Mouse (Mus musculus): Measurements from ENCODE around the gene Mad2l1bp. TPM values are rescaled to one million over a fixed set of nuclear protein-coding genes. Genes with fewer than 3 reads are reported as not detected.

The Mad2l1bp gene
- total and polyA plus RNA-seq, 3 experiments, result 9.7 to 19.3 (median 16.3) TPM

DNA sequence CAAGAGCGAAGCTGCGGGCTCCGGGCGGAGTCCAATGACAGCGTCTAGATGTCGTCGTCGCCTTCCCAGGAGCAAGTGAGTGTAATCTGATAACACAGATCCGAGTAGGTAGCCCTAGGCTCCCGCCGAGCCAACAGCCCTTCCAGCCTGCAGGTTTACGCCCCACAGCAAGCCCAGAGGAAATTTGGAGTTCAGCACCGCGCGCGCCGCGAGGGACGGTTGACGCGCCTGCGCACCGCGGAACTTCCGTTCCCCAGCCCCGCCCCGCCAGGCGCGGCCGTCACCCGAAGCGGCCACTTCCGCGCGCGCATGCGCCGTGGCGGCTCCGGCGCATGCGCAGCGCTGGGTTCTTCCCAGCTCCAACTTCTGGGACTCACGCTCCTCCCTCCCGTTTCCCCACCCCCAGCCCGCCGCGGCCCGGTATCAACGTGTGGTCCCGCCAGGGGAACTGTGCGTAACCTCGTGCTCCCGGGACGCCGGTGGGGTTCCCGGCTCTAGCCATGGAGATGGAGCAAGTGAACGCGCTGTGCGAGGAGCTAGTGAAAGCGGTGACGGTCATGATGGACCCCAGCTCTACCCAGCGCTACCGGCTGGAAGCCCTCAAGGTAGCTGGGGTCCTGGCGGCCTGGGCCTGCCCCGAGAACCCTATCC is 49.2 kb upstream of the Mad2l1bp start, which contains the start of the genes Polh and Xpo5 (continued):
- TF ChIP-seq IRF4 (IDR thresholded peaks at IDR 0.05; ENCODE audit: low read depth, low read length), result peak; percentile 55
- TF ChIP-seq BHLHE40 (IDR thresholded peaks at IDR 0.05; ENCODE audit: low read depth, low read length), result peak; percentile 36; the same call in 1 of the 2 replicates
- no peak for TF ChIP-seq RCOR1 (conservative IDR thresholded peaks at IDR 0.05; ENCODE audit: low read depth, low read length)
- no peak for TF ChIP-seq PAX5 (IDR thresholded peaks at IDR 0.05; ENCODE audit: low read length)
- no peak for TF ChIP-seq MAZ (IDR thresholded peaks at IDR 0.05; ENCODE audit: low read depth, low read length)
- no peak for TF ChIP-seq CTCF (conservative IDR thresholded peaks at IDR 0.05 in 1 of 2, IDR thresholded peaks at IDR 0.05 in 1 of 2; ENCODE audit: low read depth in 2 of 2, low read length in 2 of 2)
- TF ChIP-seq POLR2A (IDR thresholded peaks at IDR 0.05; ENCODE audit: low read depth, low read length), result peak; percentile 88
- TF ChIP-seq SIN3A (IDR thresholded peaks at IDR 0.05; ENCODE audit: low read length), result peak; percentile 91
- peak; percentile 74; the same call in 1 of the 2 replicates for TF ChIP-seq KAT2A (IDR thresholded peaks at IDR 0.05; ENCODE audit: insufficient replicate concordance, low read length)
- TF ChIP-seq TBP (conservative IDR thresholded peaks at IDR 0.05; ENCODE audit: low read depth, low read length), result peak; percentile 62; the same call in 1 of the 2 replicates
- peak; percentile 61 for TF ChIP-seq CHD2 (IDR thresholded peaks at IDR 0.05; ENCODE audit: low read length)
- peak; percentile 83; the same call in 1 of the 2 replicates for TF ChIP-seq E2F4 (IDR thresholded peaks at IDR 0.05; ENCODE audit: insufficient replicate concordance, low read depth, low read length)
- TF ChIP-seq JUND (conservative IDR thresholded peaks at IDR 0.05; ENCODE audit: low read depth, low read length), result no peak
- TF ChIP-seq ETS1 (conservative IDR thresholded peaks at IDR 0.05; ENCODE audit: low read depth, low read length), result no peak; the same call in 1 of the 2 replicates
- TF ChIP-seq USF1 (IDR thresholded peaks at IDR 0.05; ENCODE audit: low read depth, low read length), result no peak
- TF ChIP-seq MAX (IDR thresholded peaks at IDR 0.05; ENCODE audit: low read length), result peak; percentile 77; the same call in 1 of the 2 replicates

- H3K36me3 ChIP-seq (replicated peaks in 1 of 2; ENCODE audit: control insufficient read depth in 1 of 2, insufficient read depth in 1 of 2, low read length in 1 of 2), result peaks cover 36 to 59% of the 10 kb centered on the region in 2 experiments
- DNase-seq (ENCODE audit: extremely low read depth), result peak; percentile 61
- peaks cover 59% of the 10 kb centered on the region for H3K79me2 ChIP-seq (replicated peaks; ENCODE audit: control insufficient read depth, extremely low read depth, insufficient read depth, poor library complexity, severe bottlenecking)
- H3K4me2 ChIP-seq (ENCODE audit: insufficient read depth, low read depth, poor library complexity, severe bottlenecking), result peak overlapping the region; percentile 77; the same call in 1 of the 2 replicates
- dilution Hi-C loops (cut with MboI; ENCODE audit: extremely low pct_ligation_motif_present, extremely low pct_unique_long_range_greater_than_20kb, low sequenced_read_pairs) (no loop called here), in situ Hi-C loops (cut with MboI; ENCODE audit: low pct_ligation_motif_present, low pct_unique_long_range_greater_than_20kb, low sequenced_read_pairs) (loop anchor here (5.0 kb wide), 1 partner anchor 36 kb away; no protein-coding TSS in a partner anchor)
- peak overlapping the region; percentile 85; the same call in 1 of the 2 replicates for H3K9ac ChIP-seq (ENCODE audit: insufficient read depth, low read depth)
- peaks cover 2 to 31% of the 10 kb centered on the region in 2 experiments; a peak in 3 of 4 replicates for H3K4me1 ChIP-seq (ENCODE audit: control insufficient read depth in 1 of 2, insufficient read depth in 2 of 2)
- TF ChIP-seq TBP (conservative IDR thresholded peaks at IDR 0.05; ENCODE audit: low read depth, low read length) (0 out of 2 replicates have a peak, but pooled peaks have one; percentile 20), MYC (IDR thresholded peaks at IDR 0.05; ENCODE audit: low read depth, low read length) (0 out of 2 replicates have a peak, but pooled peaks have one; percentile 16), NRF1 (IDR thresholded peaks at IDR 0.05; ENCODE audit: low read depth, low read length) (0 out of 2 replicates have a peak, but pooled peaks have one; percentile 14), TCF12 (IDR thresholded peaks at IDR 0.05; ENCODE audit: low read depth, low read length) (no peak), MXI1 (IDR thresholded peaks at IDR 0.05; ENCODE audit: low read depth, low read length) (0 out of 2 replicates have a peak, but pooled peaks have one; percentile 22)
- no peaks in the 10 kb centered on the region for H3K9me3 ChIP-seq (replicated peaks; ENCODE audit: low read length)
- no peaks in the 10 kb centered on the region for H3K27me3 ChIP-seq (replicated peaks)
- H3K27ac ChIP-seq (ENCODE audit: insufficient read depth, low read depth), result no peak overlapping the region
- peak overlapping the region in 2 of 3 experiments; percentile 72 to 92 for H3K4me3 ChIP-seq (replicated peaks in 1 of 3; ENCODE audit: low read depth in 2 of 3, low read length in 2 of 3, poor library complexity in 1 of 3)
These were observed 47.8 kb upstream of the Mad2l1bp start for GRCm38 (mm10) chr17:46201151-46201550.

All from CH12.LX (cell line).